Mouse (Mus musculus) brown adipose tissue, adult 24 weeks (tissue): ENCODE measurements at regions not wholly inside any gene's neighbourhood (a gene's known extent, or its start where the extent isn't known, plus 50 kb on each side); places are given as distances from the start of the nearest gene placed in this dataset.

ENCODE experiments used
- H3K27ac ChIP-seq: fragments of 200-500 bp; replicated peaks from 2 replicates; pipeline ENCODE4 v1.5.1; 2012; ENCODE audit warnings: low read depth, mild to moderate bottlenecking, low read length
- H3K4me1 ChIP-seq: fragments of 200-500 bp; 2 replicates; pipeline ENCODE4 v1.6.1; 2012; ENCODE audit warnings: low read length, mixed read lengths; ENCODE audit not compliant: control insufficient read depth, insufficient read depth, insufficient read length
- H3K4me3 ChIP-seq: fragments of 200-500 bp; 2 replicates; pipeline ENCODE4 v1.5.1; 2012; ENCODE audit warnings: low read depth, mild to moderate bottlenecking, low read length, moderate library complexity; ENCODE audit not compliant: insufficient read depth

- no peak overlapping the region for H3K27ac ChIP-seq
- no peak overlapping the region for H3K4me3 ChIP-seq
Observed at GRCm38 (mm10) chr13:60286525-60287224, 109.5 kb upstream of the Gas1 start.

DNA sequence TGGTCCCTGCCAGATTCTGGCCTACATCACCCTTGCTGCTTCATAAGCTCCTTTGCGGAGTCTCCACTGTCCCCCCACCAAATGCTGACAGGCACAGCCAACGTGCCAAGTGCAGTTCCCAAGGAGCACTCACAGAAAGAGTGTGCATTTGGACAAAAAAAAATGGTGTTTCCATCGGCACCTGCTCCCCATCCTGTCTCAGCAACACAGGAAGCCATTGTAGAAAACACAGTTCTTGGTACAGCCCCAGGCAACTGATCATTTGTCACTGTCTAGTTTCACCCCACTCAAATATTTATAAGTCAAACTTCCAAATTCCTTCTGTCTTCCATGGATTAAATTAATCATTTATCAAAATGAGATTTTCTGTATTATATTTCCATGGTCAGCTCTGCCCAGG, 112.5 kb upstream of the Gas1 start:
- Histone ChIP-seq H3K4me1 (no peaks in the 10 kb centered on the region), H3K27ac (no peak overlapping the region), H3K4me3 (no peak overlapping the region)

More at GRCm38 (mm10) chr13:60286525-60287224, 109.5 kb upstream of the Gas1 start:
- H3K4me1 ChIP-seq, result no peaks in the 10 kb centered on the region

DNA sequence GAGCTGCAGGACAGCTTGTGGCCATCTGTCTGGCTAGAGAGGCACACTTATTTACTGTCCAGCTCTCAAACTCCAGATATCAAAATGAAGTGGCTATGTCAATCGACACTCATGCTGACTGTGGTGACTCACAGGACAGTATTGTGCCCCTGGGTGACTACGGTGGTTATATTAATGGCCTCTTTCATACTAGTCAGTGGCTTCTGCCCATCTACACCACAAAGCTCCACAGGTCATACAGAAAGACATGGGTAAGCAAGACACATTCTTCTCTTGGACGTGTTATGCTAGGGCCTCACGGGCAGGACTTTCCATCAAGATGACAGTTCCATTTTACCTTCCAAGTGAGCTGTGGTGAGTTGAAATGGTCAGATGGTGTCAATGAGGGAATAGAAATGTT, 113.7 kb upstream of the Gas1 start:
- Histone ChIP-seq H3K27ac (no peak overlapping the region), H3K4me1 (no peaks in the 10 kb centered on the region), H3K4me3 (no peak overlapping the region)

DNA sequence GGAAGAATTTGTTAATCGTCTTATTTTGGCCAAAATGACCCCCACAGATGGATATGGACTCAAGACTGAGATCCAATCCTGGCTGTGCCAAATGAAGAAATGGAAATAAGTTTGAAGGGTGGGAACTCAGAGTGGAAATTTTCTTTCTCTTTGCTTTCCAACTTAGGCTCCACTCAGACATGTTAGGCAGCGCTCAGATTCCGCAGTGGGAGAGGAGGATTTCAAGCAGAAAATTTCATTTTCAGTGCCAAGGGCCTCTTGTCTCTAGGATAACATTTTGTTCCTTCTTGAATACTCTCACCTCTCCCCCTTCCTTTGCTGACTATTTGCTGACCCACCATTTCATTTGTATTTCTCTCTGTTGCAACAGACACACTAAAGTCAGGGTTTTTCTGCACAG, 114.2 kb upstream of the Gas1 start:
- Histone ChIP-seq H3K4me1 (no peaks in the 10 kb centered on the region), H3K27ac (no peak overlapping the region), H3K4me3 (no peak overlapping the region)

DNA sequence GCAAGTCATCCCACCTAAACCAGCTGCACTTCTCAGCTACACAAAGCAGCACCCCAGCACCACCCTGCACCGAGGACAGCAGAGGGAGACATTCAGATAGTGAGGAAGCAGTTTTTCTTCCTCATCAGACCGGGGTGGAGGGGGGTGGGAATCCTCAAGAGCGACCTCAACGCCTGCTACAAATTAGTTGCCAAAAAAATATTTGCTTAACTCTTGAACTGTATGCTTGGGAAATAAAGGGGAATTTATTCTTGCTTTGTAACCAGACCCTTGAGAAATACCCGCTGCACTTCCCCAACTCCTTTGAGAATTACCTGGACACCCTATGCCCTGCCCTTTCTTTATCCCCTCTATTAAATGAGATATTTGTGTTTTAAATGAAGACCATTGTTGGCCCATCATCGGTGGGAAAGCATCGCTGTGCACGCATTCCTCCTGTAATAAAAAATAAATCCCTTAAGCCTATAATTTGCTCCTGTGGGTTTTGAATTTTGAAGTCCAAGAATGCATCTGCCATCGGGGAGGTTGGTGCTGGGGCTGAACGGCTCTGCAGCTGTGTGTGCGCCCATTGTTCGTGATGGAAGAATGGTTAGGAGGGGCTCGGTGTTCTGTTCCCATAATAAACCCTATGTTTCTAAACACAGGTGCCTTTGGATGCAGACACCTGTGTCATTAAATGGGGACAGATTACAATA, 119.2 kb upstream of the Gas1 start:
- Histone ChIP-seq H3K4me1 (no peaks in the 10 kb centered on the region), H3K27ac (no peak overlapping the region), H3K4me3 (no peak overlapping the region)

GRCm38 (mm10) chr13:60296896-60297275, 119.7 kb upstream of the Gas1 start:
- no peak overlapping the region for H3K27ac ChIP-seq
- H3K4me1 ChIP-seq, result no peaks in the 10 kb centered on the region
- no peak overlapping the region for H3K4me3 ChIP-seq

DNA sequence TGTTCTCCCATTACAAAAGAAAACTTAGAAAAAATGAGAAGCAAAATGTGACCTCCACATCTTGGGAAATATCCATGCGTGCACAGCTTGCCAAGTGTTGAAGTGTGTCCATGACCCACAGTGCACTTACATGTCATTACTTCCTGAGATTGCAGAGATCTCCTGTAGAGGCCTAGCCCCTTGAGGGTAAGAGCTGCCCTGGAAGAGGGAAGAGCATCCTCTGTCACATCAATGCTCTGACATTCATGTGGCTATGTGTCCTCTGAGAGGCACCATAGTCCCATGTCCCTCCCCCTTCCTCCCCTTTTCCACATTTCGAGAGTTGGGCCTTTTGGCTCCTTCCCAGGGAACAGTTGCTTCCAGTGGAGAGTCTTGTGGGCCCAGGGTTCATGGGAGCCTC, 121.4 kb upstream of the Gas1 start:
- Histone ChIP-seq H3K4me3 (no peak overlapping the region), H3K4me1 (no peaks in the 10 kb centered on the region), H3K27ac (peak overlapping the region; percentile 61; the same call in 1 of the 2 replicates)

DNA sequence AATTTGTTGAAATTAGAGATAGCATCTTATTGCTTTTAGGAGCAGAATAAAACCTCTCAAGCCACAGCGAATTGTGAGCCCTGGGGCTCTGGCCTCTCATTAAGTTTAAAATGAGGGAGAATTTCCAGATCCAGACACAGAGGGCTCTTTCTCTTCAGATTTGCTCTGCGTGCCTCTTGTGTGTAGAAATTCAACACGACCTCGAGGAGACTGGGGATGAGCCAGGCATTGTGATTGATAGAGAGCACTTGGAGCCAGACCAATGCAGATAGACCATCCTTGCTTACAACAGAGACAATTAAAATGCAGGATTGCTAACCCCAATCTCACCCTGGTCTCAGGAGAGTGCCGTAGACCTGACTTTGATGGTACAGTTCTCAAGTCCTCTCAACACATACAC, 121.9 kb upstream of the Gas1 start:
- Histone ChIP-seq H3K4me1 (no peaks in the 10 kb centered on the region), H3K27ac (peak overlapping the region; percentile 60), H3K4me3 (no peak overlapping the region)

DNA sequence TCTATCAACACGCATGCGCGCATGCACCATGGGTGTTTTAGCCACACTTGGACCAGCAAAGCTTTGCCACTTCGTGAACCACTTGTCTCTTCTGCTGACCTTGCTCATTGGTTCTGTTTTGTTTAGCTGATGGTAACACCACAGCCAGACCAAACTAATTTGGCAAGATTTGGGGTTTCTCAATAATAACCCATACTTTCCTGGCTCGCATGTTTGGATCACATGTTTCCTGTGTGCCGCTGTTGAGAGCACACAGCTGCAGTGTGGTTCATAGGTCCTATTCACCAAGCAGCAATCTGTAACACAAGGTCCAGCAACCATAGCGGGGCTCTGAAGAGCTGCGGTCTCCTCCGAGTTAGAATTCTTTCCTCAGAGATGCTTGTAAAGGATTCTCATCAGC, 126.4 kb upstream of the Gas1 start:
- no peak overlapping the region for H3K4me3 ChIP-seq
- no peaks in the 10 kb centered on the region for H3K4me1 ChIP-seq
- no peak overlapping the region for H3K27ac ChIP-seq

- no peaks in the 10 kb centered on the region for H3K4me1 ChIP-seq
- H3K27ac ChIP-seq, result no peak overlapping the region
- no peak overlapping the region for H3K4me3 ChIP-seq
Observed at GRCm38 (mm10) chr13:60305028-60305810, 128.1 kb upstream of the Gas1 start.

DNA sequence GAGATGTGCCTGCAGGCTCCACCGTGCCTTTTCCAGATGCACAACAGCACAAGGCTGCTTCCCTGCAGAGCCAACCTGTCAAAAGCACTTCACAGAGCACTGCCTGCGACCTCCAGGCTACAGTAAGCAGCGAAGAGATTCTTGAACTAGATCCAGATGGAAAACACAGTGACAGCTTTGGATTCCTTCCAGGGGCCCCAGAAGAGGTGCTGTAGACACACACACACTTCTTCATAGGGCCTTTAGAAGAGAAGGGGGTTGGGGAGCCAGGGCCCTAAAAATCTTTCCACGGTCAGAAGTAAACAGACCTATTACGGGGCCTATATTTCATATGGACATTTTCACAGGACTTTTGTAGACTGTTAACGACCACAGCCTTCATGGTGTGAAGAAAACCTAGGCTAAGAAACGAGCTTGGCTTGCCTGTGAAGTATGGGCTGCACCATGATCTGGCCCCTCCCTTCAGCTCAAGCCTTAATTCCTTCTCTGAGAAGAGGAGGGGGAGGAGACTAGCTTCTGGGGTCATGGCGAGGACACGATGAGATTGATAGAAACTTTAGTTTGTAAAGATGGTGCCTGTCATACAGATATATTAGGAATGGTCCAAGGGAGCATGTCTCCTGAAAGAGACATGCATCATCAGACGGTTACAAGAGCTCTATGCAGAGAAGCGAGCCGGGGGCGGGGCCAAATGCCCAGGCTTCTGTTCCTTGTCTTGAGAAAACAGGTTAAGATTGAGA, 131.1 kb upstream of the Gas1 start:
- H3K4me1 ChIP-seq, result no peaks in the 10 kb centered on the region
- H3K4me3 ChIP-seq, result no peak overlapping the region
- no peak overlapping the region for H3K27ac ChIP-seq

DNA sequence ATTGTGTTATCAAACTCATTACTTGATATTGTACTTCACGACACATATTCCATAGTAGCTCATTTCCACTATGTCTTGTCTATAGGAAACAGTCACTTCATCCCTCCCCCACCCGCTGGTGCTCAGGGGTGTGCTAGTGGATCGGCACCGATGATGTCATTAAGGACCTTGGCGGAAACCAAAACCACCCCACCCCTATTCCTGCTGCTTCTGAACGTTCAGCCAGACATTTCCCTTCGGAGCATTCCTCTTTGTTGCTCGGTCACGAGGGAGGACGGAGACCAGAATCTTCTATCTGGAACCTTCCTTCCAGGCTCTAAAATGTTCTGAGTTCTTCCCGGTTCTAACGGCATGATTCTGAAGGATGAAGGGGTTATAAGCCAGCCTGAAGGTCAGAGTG, 132.3 kb upstream of the Gas1 start:
- H3K27ac ChIP-seq, result peak overlapping the region; percentile 53

GRCm38 (mm10) chr13:60309926-60310325, 132.8 kb upstream of the Gas1 start:
- peak overlapping the region; percentile 53 for H3K27ac ChIP-seq
- no peak overlapping the region for H3K4me3 ChIP-seq
- H3K4me1 ChIP-seq, result no peaks in the 10 kb centered on the region

More for the DNA sequence above, 132.3 kb upstream of the Gas1 start:
- Histone ChIP-seq H3K4me1 (no peaks in the 10 kb centered on the region), H3K4me3 (no peak overlapping the region)

- no peak overlapping the region for H3K27ac ChIP-seq
- no peaks in the 10 kb centered on the region for H3K4me1 ChIP-seq
- no peak overlapping the region for H3K4me3 ChIP-seq
Observed at GRCm38 (mm10) chr13:60312397-60313085, 135.4 kb upstream of the Gas1 start.
